Mouse (Mus musculus) heart, postnatal 0 days (tissue): ENCODE data around the gene Lpar1. TPM values are rescaled to one million over a fixed set of nuclear protein-coding genes. Genes with fewer than 3 reads are reported as not detected.

Source experiments
- ATAC-seq: fragments of 200-750 bp; cut with Nextera tagmentation; 2 replicates; pipeline ENCODE4 v1.8.0; 2017; ENCODE audit warnings: low read depth, moderate number of reproducible peaks, moderate library complexity; ENCODE audit not compliant: insufficient read depth
- DNase-seq: peaks from one replicate; pipeline ENCODE4 v3.0.0-alpha.2; 2016; ENCODE audit warnings: low spot score
- H3K27ac ChIP-seq: fragments of 300-500 bp; sonication (generic); 2 replicates; pipeline ENCODE4 v1.5.1; 2014; ENCODE audit warnings: low read depth, mild to moderate bottlenecking
- H3K27me3 ChIP-seq: fragments of 300-500 bp; sonication (generic); 2 replicates; pipeline ENCODE4 v1.6.1; 2014; ENCODE audit warnings: low read length, mixed read lengths; ENCODE audit not compliant: control insufficient read depth, insufficient read depth
- H3K36me3 ChIP-seq: fragments of 300-500 bp; sonication (generic); replicated peaks from 2 replicates; pipeline ENCODE4 v1.6.1; 2014; ENCODE audit warnings: low read length, mixed read lengths; ENCODE audit not compliant: control insufficient read depth, insufficient read depth
- H3K4me1 ChIP-seq: fragments of 300-500 bp; sonication (generic); 2 replicates; pipeline ENCODE4 v1.6.1; 2014; ENCODE audit warnings: antibody characterized with exemption; ENCODE audit not compliant: control insufficient read depth, insufficient read depth
- H3K4me2 ChIP-seq: fragments of 300-500 bp; sonication (generic); 2 replicates; pipeline ENCODE4 v1.6.1; 2014; ENCODE audit warnings: low read depth, mild to moderate bottlenecking, low read length, moderate library complexity
- H3K4me3 ChIP-seq: fragments of 300-500 bp; sonication (generic); 2 replicates; pipeline ENCODE4 v1.5.1; 2014; ENCODE audit warnings: low read depth, low read length
- H3K9ac ChIP-seq: fragments of 300-500 bp; sonication (generic); replicated peaks from 2 replicates; pipeline ENCODE4 v1.6.1; 2014; ENCODE audit warnings: low read depth, low read length, mixed read lengths
- H3K9me3 ChIP-seq: fragments of 300-500 bp; sonication (generic); replicated peaks from 2 replicates; pipeline ENCODE4 v1.6.1; 2016; ENCODE audit warnings: low read length; ENCODE audit not compliant: control insufficient read depth
- CTCF ChIP-seq: IDR thresholded peaks from 2 replicates; pipeline ENCODE4 v1.5.1; 2016; ENCODE audit warnings: antibody characterized with exemption, control low read depth, low read depth
- EP300 ChIP-seq: IDR thresholded peaks from 2 replicates; pipeline ENCODE4 v1.6.1; 2016; ENCODE audit warnings: antibody characterized with exemption, low read depth
- WGBS: fragments of 180-500 bp; shearing (Covaris S2); extraction: QIAGEN DNeasy Blood & Tissue Kit; methylation state at CpG from one replicate; pipeline ENCODE4 v1.1.7; 2014; 5-methylcytosine and 5-hydroxymethylcytosine counted together
- polyA plus RNA-seq: library from polyadenylated mRNA; unstranded; fragments of >200 nt; fragmentation: Nextera tagmentation; extraction: Ambion mirVana; gene quantifications from 2 replicates; pipeline ENCODE4 v1.2.1, GENCODE M21; 2015
- total RNA-seq: library from RNA; depleted of rRNA; stranded (reverse); fragments of >200 nt; gene quantifications from 2 replicates; pipeline ENCODE4 v1.2.3, GENCODE M21; 2014; ENCODE audit warnings: low replicate concordance

Gene Lpar1
- total and polyA plus RNA-seq, 2 experiments from 2014 or later = 11.6 to 13.3 TPM

DNA sequence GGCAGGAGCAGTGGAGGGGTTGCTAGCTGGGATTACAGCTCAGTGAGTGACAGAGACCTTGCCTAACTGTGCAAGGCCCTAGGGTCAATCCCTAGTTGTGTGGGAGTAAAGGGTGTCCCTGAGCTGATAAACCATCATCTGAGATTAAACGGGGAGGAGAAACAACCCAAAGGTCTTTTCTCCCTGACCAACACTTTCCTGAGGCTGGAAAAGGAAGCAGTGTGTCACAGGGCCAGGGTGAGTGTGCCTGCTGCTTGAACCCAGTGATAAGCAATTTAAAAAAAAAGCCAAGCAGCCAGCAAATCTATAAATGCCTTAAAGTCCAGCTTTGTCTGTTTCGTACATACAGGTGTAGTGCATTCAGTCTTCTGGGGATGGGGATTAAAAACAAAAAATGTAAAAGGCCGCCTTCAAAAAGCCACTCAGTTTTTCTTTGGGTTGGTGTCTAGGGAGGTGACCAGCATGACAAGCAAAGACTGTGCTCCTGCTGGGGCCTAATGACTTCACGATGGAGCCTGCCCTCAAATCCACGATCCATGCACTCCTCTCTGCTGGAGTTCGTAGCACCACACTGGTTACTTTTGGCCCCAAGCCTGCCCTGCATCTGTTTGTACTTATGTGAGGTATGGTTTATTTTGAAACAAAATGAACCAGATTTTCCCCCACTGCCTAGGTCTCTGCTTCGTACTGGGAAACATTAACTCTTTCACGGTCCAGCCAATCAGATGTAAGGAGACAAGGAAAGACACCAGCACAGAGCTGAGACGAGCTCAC is 35.3 kb downstream of the Lpar1 start:
- H3K9ac ChIP-seq = no peak overlapping the region; the same call in 1 of the 2 replicates
- no peaks in the 10 kb centered on the region for H3K27me3 ChIP-seq
- ATAC-seq = no peak
- H3K4me2 ChIP-seq = no peak overlapping the region
- no peaks in the 10 kb centered on the region for H3K36me3 ChIP-seq
- H3K4me1 ChIP-seq = peaks cover 5% of the 10 kb centered on the region; the same call in 1 of the 2 replicates
- H3K27ac ChIP-seq = no peak overlapping the region
- DNase-seq = no peak
- no peak for TF ChIP-seq CTCF
- TF ChIP-seq EP300 = no peak
- no peak overlapping the region for H3K4me3 ChIP-seq
- WGBS = 54% methylated on average over 9 of the region's 9 CpGs
- no peaks in the 10 kb centered on the region for H3K9me3 ChIP-seq

DNA sequence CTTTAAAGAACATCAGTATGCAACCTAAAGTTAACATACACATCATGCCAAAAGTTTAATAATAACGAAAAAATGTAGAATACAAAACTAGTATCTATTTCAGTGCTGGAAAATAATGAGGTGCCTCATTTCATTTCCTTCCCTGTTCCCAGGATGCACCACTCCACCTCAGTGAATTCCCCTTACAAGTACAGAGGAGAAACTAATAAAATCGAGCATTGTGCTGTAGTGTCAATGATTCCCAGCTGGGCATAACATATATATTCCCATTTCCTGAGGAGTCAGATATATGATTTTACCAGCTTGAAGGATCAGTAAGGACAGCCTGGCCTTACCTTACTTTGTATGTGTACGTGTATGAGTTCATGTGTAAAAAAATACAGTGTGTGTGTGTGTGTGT is 36.9 kb downstream of the Lpar1 start:
- no peak overlapping the region for H3K27ac ChIP-seq
- DNase-seq (no peak), ATAC-seq (no peak)
- no peak overlapping the region for H3K4me2 ChIP-seq
- H3K36me3 ChIP-seq = no peaks in the 10 kb centered on the region
- TF ChIP-seq CTCF (no peak), EP300 (no peak)
- H3K27me3 ChIP-seq = no peaks in the 10 kb centered on the region
- H3K4me3 ChIP-seq = no peak overlapping the region
- peaks cover 5% of the 10 kb centered on the region; the same call in 1 of the 2 replicates for H3K4me1 ChIP-seq
- 71% methylated on average over 3 of the region's 3 CpGs for WGBS
- H3K9me3 ChIP-seq = no peaks in the 10 kb centered on the region
- no peak overlapping the region for H3K9ac ChIP-seq

DNA sequence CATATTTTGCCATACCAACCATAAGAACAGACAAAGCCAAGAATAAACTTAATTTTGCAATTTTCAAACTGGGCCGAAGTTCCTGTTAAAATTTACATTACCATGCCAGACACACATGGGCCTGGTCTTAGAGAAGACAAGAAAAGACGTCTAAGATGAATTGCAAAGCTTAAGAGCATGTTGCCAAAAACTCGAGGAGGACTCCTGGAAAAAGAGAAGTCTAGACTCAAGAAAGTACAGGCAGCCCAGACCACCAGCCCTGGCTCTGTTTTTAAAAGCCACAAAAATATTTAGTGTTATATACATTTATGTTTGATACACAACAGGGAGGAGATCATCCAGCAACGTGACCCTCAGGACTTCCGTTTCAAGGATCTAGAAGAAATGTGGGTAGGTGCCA is 37.5 kb downstream of the Lpar1 start:
- ATAC-seq (no peak), DNase-seq (no peak)
- Histone ChIP-seq H3K4me2 (no peak overlapping the region), H3K4me1 (peaks cover 5% of the 10 kb centered on the region; the same call in 1 of the 2 replicates), H3K27me3 (no peaks in the 10 kb centered on the region), H3K4me3 (no peak overlapping the region), H3K36me3 (no peaks in the 10 kb centered on the region), H3K27ac (no peak overlapping the region), H3K9me3 (no peaks in the 10 kb centered on the region), H3K9ac (no peak overlapping the region)
- 80% methylated on average over 5 of the region's 5 CpGs for WGBS
- TF ChIP-seq CTCF (no peak), EP300 (no peak)

- DNase-seq (no peak), ATAC-seq (no peak)
- no peak overlapping the region for H3K4me3 ChIP-seq
- H3K27me3 ChIP-seq = no peaks in the 10 kb centered on the region
- H3K4me2 ChIP-seq = no peak overlapping the region
- H3K9ac ChIP-seq = no peak overlapping the region
- no peak for TF ChIP-seq EP300
- no peak for TF ChIP-seq CTCF
- H3K27ac ChIP-seq = no peak overlapping the region
- 68% methylated on average over 3 of the region's 3 CpGs for WGBS
- H3K36me3 ChIP-seq = no peaks in the 10 kb centered on the region
- peaks cover 13% of the 10 kb centered on the region for H3K4me1 ChIP-seq
- no peaks in the 10 kb centered on the region for H3K9me3 ChIP-seq
Observed at GRCm38 (mm10) chr4:58511554-58511953, 42.1 kb downstream of the Lpar1 start.

DNA sequence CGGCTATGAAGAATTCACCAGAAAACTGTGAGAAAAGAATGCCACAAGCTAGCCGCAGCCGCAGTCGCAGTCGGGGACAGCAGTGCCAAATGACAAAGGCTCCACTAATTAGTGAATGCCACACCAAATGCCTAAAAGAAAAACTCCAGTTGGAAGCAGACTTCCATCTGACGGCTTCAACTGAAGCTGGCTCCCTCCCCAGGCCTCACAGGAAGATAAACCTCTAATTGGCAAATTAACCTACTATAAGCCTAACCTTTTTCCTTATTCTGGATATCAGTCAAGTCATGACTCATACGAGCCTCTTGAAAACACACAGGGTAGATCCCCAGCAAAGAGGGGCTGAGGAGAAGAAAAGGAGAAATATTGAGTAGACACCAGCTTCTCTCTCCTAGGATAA is 44.9 kb downstream of the Lpar1 start:
- Histone ChIP-seq H3K9ac (no peak overlapping the region), H3K27ac (peak overlapping the region; percentile 53; the same call in 1 of the 2 replicates)
- DNase-seq = no peak

DNA sequence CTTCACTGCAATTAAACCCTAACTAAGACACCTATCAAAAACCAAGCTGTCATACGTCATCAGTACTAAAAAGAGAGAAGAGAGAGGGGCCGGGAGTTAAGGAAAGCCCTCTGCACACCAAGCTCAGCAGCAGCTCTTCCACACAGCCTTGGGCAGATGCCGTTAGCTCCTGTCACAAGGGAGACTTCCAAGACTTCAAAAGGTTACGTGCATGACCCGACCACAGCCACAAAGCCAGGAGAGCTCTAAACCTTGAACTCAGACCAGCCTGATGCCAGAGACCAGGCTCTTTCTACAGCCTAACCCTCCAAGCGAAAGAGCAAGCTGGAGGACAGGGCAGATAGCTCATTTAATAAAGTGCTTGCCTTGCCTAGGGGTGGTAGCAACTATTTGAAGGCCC is 46.2 kb downstream of the Lpar1 start:
- no peak overlapping the region for H3K9ac ChIP-seq
- TF ChIP-seq CTCF (no peak), EP300 (no peak)
- ATAC-seq (no peak), DNase-seq (no peak)
- peaks cover 14% of the 10 kb centered on the region for H3K4me1 ChIP-seq
- H3K9me3 ChIP-seq = no peaks in the 10 kb centered on the region
- WGBS = 91% methylated on average over 6 of the region's 6 CpGs
- H3K27me3 ChIP-seq = no peaks in the 10 kb centered on the region
- no peak overlapping the region for H3K4me3 ChIP-seq
- no peak overlapping the region for H3K4me2 ChIP-seq
- no peak overlapping the region for H3K27ac ChIP-seq
- no peaks in the 10 kb centered on the region for H3K36me3 ChIP-seq

More for the DNA sequence above, 44.9 kb downstream of the Lpar1 start:
- WGBS = 43% methylated on average over 7 of the region's 7 CpGs
- TF ChIP-seq EP300 (no peak), CTCF (no peak)
- no peaks in the 10 kb centered on the region for H3K27me3 ChIP-seq
- H3K4me1 ChIP-seq = peaks cover 14% of the 10 kb centered on the region
- no peak overlapping the region for H3K4me2 ChIP-seq
- ATAC-seq = no peak
- no peaks in the 10 kb centered on the region for H3K36me3 ChIP-seq
- H3K4me3 ChIP-seq = no peak overlapping the region
- no peaks in the 10 kb centered on the region for H3K9me3 ChIP-seq
